Mouse (Mus musculus) intestine, embryonic 14.5 days (tissue): ENCODE measurements at regions not wholly inside any gene's neighbourhood (a gene's known extent, or its start where the extent isn't known, plus 50 kb on each side); places are given as distances from the start of the nearest gene placed in this dataset.

Experiments
- ATAC-seq: fragments of 200-750 bp; cut with Nextera tagmentation; replicated peaks from 2 replicates; pipeline ENCODE4 v1.8.0; 2017; ENCODE audit warnings: low read depth, moderate number of reproducible peaks, moderate TSS enrichment, moderate library complexity; ENCODE audit not compliant: low FRiP score, low TSS enrichment
- DNase-seq: peaks from one replicate; pipeline ENCODE4 v3.0.0-alpha.2; 2018; ENCODE audit warnings: low spot score
- H3K27ac ChIP-seq: fragments of 300-500 bp; sonication (generic); 2 replicates; pipeline ENCODE4 v1.5.1; 2014; ENCODE audit warnings: low read depth, mild to moderate bottlenecking, control low read depth
- H3K27me3 ChIP-seq: fragments of 300-500 bp; sonication (generic); replicated peaks from 2 replicates; pipeline ENCODE4 v1.6.1; 2014; ENCODE audit warnings: low read length, control low read depth; ENCODE audit not compliant: control insufficient read depth, insufficient read depth
- H3K36me3 ChIP-seq: fragments of 300-500 bp; sonication (generic); 2 replicates; pipeline ENCODE4 v1.6.1; 2014; ENCODE audit warnings: low read length, control low read depth; ENCODE audit not compliant: control insufficient read depth, insufficient read depth
- H3K4me1 ChIP-seq: fragments of 300-500 bp; sonication (generic); replicated peaks from 2 replicates; pipeline ENCODE4 v1.6.1; 2014; ENCODE audit warnings: low read length, control low read depth, mixed read lengths; ENCODE audit not compliant: control insufficient read depth, insufficient read depth
- H3K4me2 ChIP-seq: fragments of 300-500 bp; sonication (generic); 2 replicates; pipeline ENCODE4 v1.6.1; 2014; ENCODE audit warnings: low read length
- H3K4me3 ChIP-seq: fragments of 300-500 bp; sonication (generic); 2 replicates; pipeline ENCODE4 v1.5.1; 2014; ENCODE audit warnings: low read depth, low read length, control low read depth, mixed read lengths
- H3K9ac ChIP-seq: fragments of 300-500 bp; sonication (generic); 2 replicates; pipeline ENCODE4 v1.6.1; 2014; ENCODE audit warnings: mild to moderate bottlenecking, low read length
- H3K9me3 ChIP-seq: fragments of 300-500 bp; sonication (generic); 2 replicates; pipeline ENCODE4 v1.6.1; 2016; ENCODE audit warnings: low read length, control low read depth; ENCODE audit not compliant: control insufficient read depth
- WGBS: fragments of 180-500 bp; shearing (Covaris S2); extraction: QIAGEN DNeasy Blood & Tissue Kit; methylation state at CpG from one replicate; pipeline ENCODE4 v1.1.7; 2014; 5-methylcytosine and 5-hydroxymethylcytosine counted together

DNA sequence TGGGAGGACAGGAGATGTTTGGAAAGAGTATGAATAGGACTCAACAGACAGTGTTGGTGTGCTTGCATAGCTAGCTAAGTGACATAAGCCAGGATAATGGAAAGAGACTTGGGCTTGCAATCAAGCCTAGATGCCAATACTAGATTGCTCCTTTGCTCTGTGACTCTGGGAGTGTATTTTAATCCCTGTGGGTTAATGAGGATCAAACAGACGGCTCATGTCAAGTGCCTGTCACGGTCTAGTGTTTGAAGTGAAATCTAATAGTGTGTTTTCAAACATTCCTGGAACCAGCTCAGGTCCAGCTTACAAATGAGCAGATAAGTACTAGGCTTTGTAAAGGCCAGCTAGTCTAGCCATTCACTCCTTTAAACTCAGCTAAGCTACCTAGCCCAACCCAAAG lies 64.1 kb upstream of the Ranbp3l start:
- H3K27me3 ChIP-seq: no peaks in the 10 kb centered on the region
- H3K4me1 ChIP-seq: no peaks in the 10 kb centered on the region
- no peak overlapping the region for H3K9ac ChIP-seq
- WGBS: 75% methylated on average over 2 of the region's 2 CpGs
- H3K4me3 ChIP-seq: no peak overlapping the region
- H3K27ac ChIP-seq: no peak overlapping the region
- ATAC-seq: no peak
- no peak overlapping the region for H3K4me2 ChIP-seq
- no peak for DNase-seq
- H3K36me3 ChIP-seq: no peaks in the 10 kb centered on the region
- H3K9me3 ChIP-seq: no peaks in the 10 kb centered on the region

DNA sequence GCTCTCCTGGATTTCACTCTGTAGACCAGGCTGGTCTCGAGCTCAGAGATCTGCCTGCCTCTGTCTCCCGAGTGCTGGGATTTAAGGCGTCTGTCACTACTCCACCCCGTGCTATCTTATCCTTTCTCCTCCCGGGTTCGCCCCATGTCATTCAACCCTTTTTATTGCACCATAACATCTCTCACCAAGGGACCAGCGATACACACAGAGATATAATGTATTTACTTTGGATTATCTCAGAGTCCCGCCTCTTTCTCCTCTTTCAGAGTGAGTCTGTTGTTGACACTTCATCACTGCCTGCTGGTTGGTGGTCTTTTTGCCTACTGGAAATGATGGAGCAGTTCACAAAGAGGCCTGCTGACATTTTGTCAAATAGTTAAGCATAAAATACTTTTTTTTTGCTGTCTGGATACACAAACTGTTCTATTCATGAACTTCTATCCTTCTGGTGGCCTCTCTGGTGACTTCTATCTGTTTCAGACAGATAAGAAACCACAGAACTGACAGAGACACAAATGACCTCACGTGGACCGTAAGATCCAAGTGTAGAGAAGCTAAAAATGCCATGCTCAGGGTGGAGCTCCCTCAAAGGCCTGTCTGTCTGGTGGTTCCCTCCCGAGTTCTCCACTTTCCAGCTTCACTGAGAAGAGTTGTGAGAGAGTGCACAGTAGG lies 70.1 kb upstream of the Ranbp3l start:
- DNase-seq: no peak
- no peak for ATAC-seq
- Histone ChIP-seq H3K36me3 (no peaks in the 10 kb centered on the region), H3K4me3 (no peak overlapping the region), H3K27ac (no peak overlapping the region), H3K9ac (no peak overlapping the region), H3K4me2 (no peak overlapping the region), H3K9me3 (no peaks in the 10 kb centered on the region), H3K4me1 (no peaks in the 10 kb centered on the region), H3K27me3 (no peaks in the 10 kb centered on the region)
- WGBS: 78% methylated on average over 11 of the region's 11 CpGs

DNA sequence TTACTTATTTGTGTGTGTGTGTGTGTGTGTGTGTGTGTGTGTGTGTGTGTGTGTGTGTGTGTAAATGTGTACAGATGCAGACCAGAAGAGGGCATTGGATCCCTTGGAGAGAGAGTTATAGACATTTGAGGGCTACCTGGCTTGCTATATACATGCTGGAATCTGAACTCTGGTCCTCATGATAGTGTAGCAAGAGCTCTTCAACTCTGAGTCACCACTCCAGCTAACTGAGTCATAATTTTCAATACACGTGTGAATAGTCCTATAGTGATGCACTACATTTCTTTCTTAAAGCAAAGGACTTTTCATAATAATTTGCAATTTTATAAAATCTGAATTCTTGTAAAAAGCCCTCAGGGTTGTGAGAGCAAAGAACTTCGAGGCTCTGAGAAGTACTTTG lies 70.9 kb upstream of the Ranbp3l start:
- no peak overlapping the region for H3K4me2 ChIP-seq
- no peak for ATAC-seq
- no peaks in the 10 kb centered on the region for H3K36me3 ChIP-seq
- 87% methylated on average over 2 of the region's 2 CpGs for WGBS
- H3K9ac ChIP-seq: no peak overlapping the region
- no peaks in the 10 kb centered on the region for H3K4me1 ChIP-seq
- no peaks in the 10 kb centered on the region for H3K27me3 ChIP-seq
- DNase-seq: no peak
- H3K9me3 ChIP-seq: no peaks in the 10 kb centered on the region
- no peak overlapping the region for H3K4me3 ChIP-seq
- H3K27ac ChIP-seq: no peak overlapping the region

DNA sequence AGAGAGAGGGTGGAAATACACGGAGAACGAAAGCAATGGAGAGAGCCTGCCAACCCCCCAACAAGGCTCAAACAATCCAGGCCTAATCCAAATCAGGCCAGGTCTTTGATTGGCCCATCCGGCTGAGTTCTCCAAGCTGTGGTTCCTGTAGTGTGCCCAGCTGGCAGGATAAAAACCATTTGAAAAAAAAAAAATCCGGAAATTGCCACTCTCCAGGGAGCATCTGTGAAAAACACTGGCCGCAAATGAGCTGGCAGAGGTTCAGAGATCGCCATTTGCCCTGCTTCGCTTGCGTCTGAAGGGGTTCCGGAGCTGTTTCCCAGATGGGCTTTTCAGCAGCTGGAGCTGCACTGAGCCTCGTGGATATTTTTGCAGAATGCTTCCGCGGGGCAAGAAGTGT lies 71.4 kb upstream of the Ranbp3l start:
- no peak overlapping the region for H3K27ac ChIP-seq
- H3K9me3 ChIP-seq: no peaks in the 10 kb centered on the region
- DNase-seq (no peak), ATAC-seq (no peak)
- WGBS: 87% methylated on average over 12 of the region's 12 CpGs
- no peak overlapping the region for H3K9ac ChIP-seq
- H3K4me2 ChIP-seq: no peak overlapping the region
- H3K36me3 ChIP-seq: no peaks in the 10 kb centered on the region
- no peak overlapping the region for H3K4me3 ChIP-seq
- no peaks in the 10 kb centered on the region for H3K27me3 ChIP-seq
- no peaks in the 10 kb centered on the region for H3K4me1 ChIP-seq

DNA sequence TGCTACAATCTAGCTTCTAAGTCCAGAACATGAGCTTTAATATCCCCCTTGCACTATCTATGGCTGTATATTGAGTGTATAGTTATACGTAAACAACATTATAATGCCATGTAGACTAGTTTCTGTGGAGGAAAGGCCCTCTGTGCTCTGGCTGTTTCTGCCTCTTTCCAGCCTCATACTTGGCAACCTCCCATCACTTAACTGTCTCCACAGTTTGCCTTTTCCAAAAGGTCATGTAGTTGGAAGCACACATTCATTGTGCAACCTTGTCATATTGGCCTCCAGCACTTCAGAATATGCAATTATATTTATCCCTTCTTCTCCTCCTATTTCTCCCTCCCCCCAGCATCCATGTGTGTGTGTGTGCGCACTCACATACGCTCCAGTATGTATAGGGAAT lies 82.2 kb upstream of the Ranbp3l start:
- Histone ChIP-seq H3K4me2 (no peak overlapping the region), H3K36me3 (no peaks in the 10 kb centered on the region), H3K27me3 (no peaks in the 10 kb centered on the region), H3K9me3 (no peaks in the 10 kb centered on the region), H3K4me1 (no peaks in the 10 kb centered on the region), H3K9ac (no peak overlapping the region), H3K4me3 (no peak overlapping the region), H3K27ac (no peak overlapping the region)
- DNase-seq (no peak), ATAC-seq (no peak)
- WGBS: 92% methylated on average over 3 of the region's 3 CpGs

DNA sequence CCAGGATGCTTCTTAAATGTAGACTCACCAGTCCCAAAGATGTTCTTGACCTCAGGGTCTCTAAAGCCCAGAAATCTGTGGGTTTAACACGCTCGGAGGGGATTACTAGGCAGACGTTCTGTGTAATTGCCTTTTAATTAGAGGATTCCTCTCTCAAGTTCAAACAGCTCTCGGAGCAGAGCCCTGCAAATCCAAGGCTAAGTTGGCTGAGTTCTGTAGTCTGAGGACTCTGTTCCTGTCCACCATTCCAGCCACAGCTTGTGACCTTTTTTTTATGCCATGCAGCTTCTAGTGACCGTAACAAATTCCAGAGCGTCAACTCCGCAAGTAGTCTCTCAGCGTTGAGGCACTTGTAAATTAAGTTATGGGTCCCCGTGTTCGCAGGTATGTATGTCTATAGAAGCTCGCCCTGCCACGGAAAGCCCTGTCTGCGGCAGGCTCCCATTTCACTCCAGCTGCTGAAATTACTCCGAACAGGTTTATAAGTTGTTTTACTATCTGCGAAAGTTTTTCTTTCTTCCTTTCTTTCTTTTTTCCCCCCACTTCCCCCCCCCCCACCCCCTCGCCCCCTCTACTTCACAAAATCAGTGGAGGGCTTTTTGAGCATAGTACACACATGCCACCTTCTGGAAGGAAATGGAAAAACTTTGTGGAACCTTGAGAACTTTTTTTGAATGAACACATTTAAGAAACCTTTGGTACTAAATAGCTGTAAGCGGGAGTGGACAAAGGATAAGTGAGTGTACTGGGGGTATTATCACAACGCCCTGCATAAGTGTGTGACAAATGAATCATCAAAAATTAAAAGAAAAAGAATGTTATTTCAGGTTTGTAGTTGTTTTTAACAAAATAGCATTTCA lies 82.9 kb upstream of the Ranbp3l start:
- H3K4me3 ChIP-seq: no peak overlapping the region
- no peak overlapping the region for H3K27ac ChIP-seq
- H3K27me3 ChIP-seq: no peaks in the 10 kb centered on the region
- DNase-seq (no peak), ATAC-seq (no peak)
- H3K36me3 ChIP-seq: no peaks in the 10 kb centered on the region
- H3K4me2 ChIP-seq: no peak overlapping the region
- WGBS: 62% methylated on average over 18 of the region's 18 CpGs
- H3K4me1 ChIP-seq: no peaks in the 10 kb centered on the region
- H3K9ac ChIP-seq: no peak overlapping the region
- H3K9me3 ChIP-seq: no peaks in the 10 kb centered on the region

DNA sequence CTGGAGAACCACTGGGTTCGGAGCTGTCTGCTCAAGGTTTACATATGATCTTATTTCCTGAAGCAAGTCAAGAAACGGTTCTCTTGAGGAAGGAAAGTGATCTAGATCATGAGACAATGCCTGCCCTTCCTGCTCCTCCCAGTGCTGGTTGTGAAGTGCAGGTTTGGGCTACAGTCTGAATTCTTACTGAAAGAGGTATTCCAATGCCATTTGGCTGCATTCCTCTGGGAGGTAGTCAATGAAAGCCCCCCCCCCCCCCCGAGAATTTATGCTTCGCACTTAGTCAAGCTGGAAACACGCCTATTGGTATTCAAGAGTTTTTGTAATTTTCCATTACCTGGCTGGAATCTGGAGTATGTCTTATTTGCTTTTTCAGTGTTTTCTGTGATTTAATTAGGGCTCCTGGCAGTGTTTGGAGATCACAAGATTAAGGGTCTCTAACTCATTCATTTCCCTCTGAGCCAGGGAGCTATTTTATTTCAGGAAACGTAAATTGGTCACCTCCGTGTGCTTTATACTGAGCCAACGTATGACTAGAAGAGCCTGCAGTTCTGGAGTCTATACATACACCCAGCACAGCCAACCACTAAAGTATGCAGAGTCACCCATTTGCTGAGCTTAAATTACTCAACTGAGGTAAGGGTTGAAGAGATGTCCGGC lies 84.7 kb upstream of the Ranbp3l start:
- ATAC-seq: no peak
- WGBS: 71% methylated on average over 9 of the region's 9 CpGs
- no peak overlapping the region for H3K27ac ChIP-seq

DNA sequence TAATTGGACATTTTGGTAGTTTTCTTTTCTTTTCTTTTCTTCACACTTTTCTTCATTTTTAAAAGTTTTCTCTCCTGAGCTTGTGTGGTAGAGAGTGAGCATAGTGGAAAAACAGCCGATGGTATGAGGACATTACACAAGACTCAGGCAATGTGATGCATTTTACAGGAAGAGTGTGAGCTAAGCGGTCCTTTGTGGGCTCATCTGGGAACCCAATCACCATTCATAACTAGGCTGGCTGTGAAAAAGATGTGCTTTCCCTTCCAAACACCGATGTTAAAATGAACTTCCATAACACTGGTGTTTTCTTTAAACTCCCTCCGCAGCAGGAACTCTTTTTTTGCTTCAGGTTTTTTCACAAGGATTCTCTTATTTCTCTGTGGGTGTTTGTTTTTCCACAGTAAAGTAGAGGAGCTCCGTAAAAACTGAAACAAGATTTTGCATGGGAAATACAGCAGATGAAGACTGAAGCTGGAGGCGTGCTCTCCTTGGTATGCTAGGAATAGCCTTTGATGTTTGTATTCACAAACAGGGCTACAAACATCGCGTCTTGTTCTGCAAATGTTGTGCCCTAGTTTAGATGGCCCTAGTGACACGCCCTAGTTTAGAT lies 92.8 kb upstream of the Ranbp3l start:
- WGBS: 85% methylated on average over 9 of the region's 9 CpGs
- DNase-seq (no peak), ATAC-seq (no peak)

More for the DNA sequence above, 84.7 kb upstream of the Ranbp3l start:
- no peaks in the 10 kb centered on the region for H3K36me3 ChIP-seq
- no peak overlapping the region for H3K4me3 ChIP-seq
- DNase-seq: no peak
- H3K9ac ChIP-seq: no peak overlapping the region
- no peaks in the 10 kb centered on the region for H3K9me3 ChIP-seq
- no peak overlapping the region for H3K4me2 ChIP-seq
- H3K27me3 ChIP-seq: no peaks in the 10 kb centered on the region
- H3K4me1 ChIP-seq: no peaks in the 10 kb centered on the region

More for the DNA sequence above, 92.8 kb upstream of the Ranbp3l start:
- Histone ChIP-seq H3K4me2 (no peak overlapping the region), H3K9me3 (no peaks in the 10 kb centered on the region), H3K27ac (no peak overlapping the region), H3K4me1 (no peaks in the 10 kb centered on the region), H3K36me3 (no peaks in the 10 kb centered on the region), H3K4me3 (no peak overlapping the region), H3K27me3 (no peaks in the 10 kb centered on the region), H3K9ac (no peak overlapping the region)
